Mouse (Mus musculus) kidney, postnatal 0 days (tissue): Measurements from ENCODE around the gene Ppat. TPM values are rescaled to one million over a fixed set of nuclear protein-coding genes. Genes with fewer than 3 reads are reported as not detected.
"Not testable (repeated sequence)": the region's sequence is repeated elsewhere in the genome, so short reads cannot be mapped to it uniquely, and the experiment has no call there.

Experiments used
- ATAC-seq: fragments of 200-750 bp; cut with Nextera tagmentation; replicated peaks from 2 replicates; pipeline ENCODE4 v1.8.0; 2017; ENCODE audit warnings: low read depth, moderate number of reproducible peaks, moderate TSS enrichment, moderate library complexity; ENCODE audit not compliant: low FRiP score
- DNase-seq: peaks from one replicate; pipeline ENCODE4 v3.0.0-alpha.2; 2016; ENCODE audit warnings: low spot score
- H3K27ac ChIP-seq: fragments of 300-500 bp; sonication (generic); 2 replicates; pipeline ENCODE4 v1.5.1; 2014; ENCODE audit warnings: mild to moderate bottlenecking
- H3K27me3 ChIP-seq: fragments of 300-500 bp; sonication (generic); 2 replicates; pipeline ENCODE4 v1.6.1; 2014; ENCODE audit warnings: low read length, mixed read lengths; ENCODE audit not compliant: insufficient read depth
- H3K36me3 ChIP-seq: fragments of 300-500 bp; sonication (generic); 2 replicates; pipeline ENCODE4 v1.6.1; 2014; ENCODE audit warnings: low read length, mixed read lengths; ENCODE audit not compliant: insufficient read depth
- H3K4me1 ChIP-seq: fragments of 300-500 bp; sonication (generic); replicated peaks from 2 replicates; pipeline ENCODE4 v1.6.1; 2014; ENCODE audit warnings: antibody characterized with exemption, low read length, mixed read lengths; ENCODE audit not compliant: insufficient read depth
- H3K4me2 ChIP-seq: fragments of 300-500 bp; sonication (generic); 2 replicates; pipeline ENCODE4 v1.6.1; 2014; ENCODE audit warnings: mild to moderate bottlenecking, low read length, moderate library complexity, mixed read lengths
- H3K4me3 ChIP-seq: fragments of 300-500 bp; sonication (generic); replicated peaks from 2 replicates; pipeline ENCODE4 v1.5.1; 2014; ENCODE audit warnings: low read depth, low read length
- H3K9ac ChIP-seq: fragments of 300-500 bp; sonication (generic); 2 replicates; pipeline ENCODE4 v1.6.1; 2014; ENCODE audit warnings: low read depth, low read length
- H3K9me3 ChIP-seq: fragments of 300-500 bp; sonication (generic); replicated peaks from 2 replicates; pipeline ENCODE4 v1.6.1; 2016; ENCODE audit warnings: low read length, inconsistent platforms, mixed read lengths
- CTCF ChIP-seq: IDR thresholded peaks from 2 replicates; pipeline ENCODE4 v1.5.1; 2016; ENCODE audit warnings: antibody characterized with exemption, low read depth, mild to moderate bottlenecking, moderate library complexity
- WGBS: fragments of 180-500 bp; shearing (Covaris S2); extraction: QIAGEN DNeasy Blood & Tissue Kit; methylation state at CpG from one replicate; pipeline ENCODE4 v1.1.7; 2014; 5-methylcytosine and 5-hydroxymethylcytosine counted together
- polyA plus RNA-seq: library from polyadenylated mRNA; unstranded; fragments of >200 nt; fragmentation: Nextera tagmentation; extraction: Ambion mirVana; gene quantifications from 2 replicates; pipeline ENCODE4 v1.2.1, GENCODE M21; 2015

Gene Ppat
- polyA plus RNA-seq, 1 experiment from 2014 or later = 35.9 TPM

- H3K36me3 ChIP-seq = peaks cover 31% of the 10 kb centered on the region
- H3K4me3 ChIP-seq = no peak overlapping the region
- H3K27me3 ChIP-seq = no peaks in the 10 kb centered on the region
- ATAC-seq (no peak), DNase-seq (no peak)
- WGBS = 34% methylated on average over 1 of the region's 1 CpGs
- H3K4me1 ChIP-seq = 0 out of 2 replicates have a peak, but pooled peaks cover 2% of the 10 kb centered on the region
- H3K9me3 ChIP-seq = 0 out of 2 replicates have a peak, but pooled peaks cover 4% of the 10 kb centered on the region
- no peak for TF ChIP-seq CTCF
- H3K4me2 ChIP-seq = no peak overlapping the region
- no peak overlapping the region for H3K27ac ChIP-seq
- no peak overlapping the region for H3K9ac ChIP-seq
These were observed 27.1 kb downstream of the Ppat start for GRCm38 (mm10) chr5:76924296-76924695.

GRCm38 (mm10) chr5:76923428-76923827 lies 27.9 kb downstream of the Ppat start:
- Histone ChIP-seq H3K9me3 (0 out of 2 replicates have a peak, but pooled peaks cover 4% of the 10 kb centered on the region), H3K27me3 (no peaks in the 10 kb centered on the region), H3K9ac (no peak overlapping the region), H3K4me2 (no peak overlapping the region), H3K4me1 (no peaks in the 10 kb centered on the region), H3K36me3 (peaks cover 37% of the 10 kb centered on the region), H3K27ac (peak overlapping the region; percentile 40; the same call in 1 of the 2 replicates), H3K4me3 (no peak overlapping the region)
- DNase-seq = peak; percentile 81
- TF ChIP-seq CTCF = no peak
- peak; percentile 70 for ATAC-seq
- 59% methylated on average over 13 of the region's 13 CpGs for WGBS

- ATAC-seq (no peak), DNase-seq (no peak)
- no peak for TF ChIP-seq CTCF
- Histone ChIP-seq H3K4me1 (no peaks in the 10 kb centered on the region), H3K9ac (no peak overlapping the region), H3K9me3 (0 out of 2 replicates have a peak, but pooled peaks cover 4% of the 10 kb centered on the region), H3K36me3 (peaks cover 42% of the 10 kb centered on the region), H3K27me3 (no peaks in the 10 kb centered on the region), H3K27ac (peak overlapping the region; percentile 40; the same call in 1 of the 2 replicates), H3K4me2 (no peak overlapping the region), H3K4me3 (no peak overlapping the region)
- WGBS = 78% methylated on average over 4 of the region's 4 CpGs
These were observed 28.5 kb downstream of the Ppat start for GRCm38 (mm10) chr5:76922833-76923232.

GRCm38 (mm10) chr5:76912522-76912921 lies 38.9 kb downstream of the Ppat start:
- H3K4me1 ChIP-seq, DNase-seq, H3K27ac ChIP-seq, H3K9ac ChIP-seq, ATAC-seq, H3K27me3 ChIP-seq, H3K4me2 ChIP-seq, H3K4me3 ChIP-seq, H3K9me3 ChIP-seq: not testable (repeated sequence)
- WGBS = 93% methylated on average over 5 of the region's 5 CpGs
- peaks cover 22% of the 10 kb centered on the region for H3K36me3 ChIP-seq

GRCm38 (mm10) chr5:76910807-76911206 lies 40.6 kb downstream of the Ppat start:
- no peak for DNase-seq
- Histone ChIP-seq H3K4me3 (no peak overlapping the region), H3K9ac (no peak overlapping the region), H3K4me1 (peaks cover 4% of the 10 kb centered on the region; the same call in 1 of the 2 replicates), H3K9me3 (no peaks in the 10 kb centered on the region), H3K36me3 (peaks cover 19% of the 10 kb centered on the region), H3K4me2 (no peak overlapping the region), H3K27me3 (no peaks in the 10 kb centered on the region), H3K27ac (no peak overlapping the region)
- no peak for TF ChIP-seq CTCF
- 83% methylated on average over 3 of the region's 3 CpGs for WGBS
- ATAC-seq = no peak

- no peak for ATAC-seq
These were observed 45.3 kb downstream of the Ppat start for GRCm38 (mm10) chr5:76906155-76906499.

More at GRCm38 (mm10) chr5:76906155-76906499, 45.3 kb downstream of the Ppat start:
- Histone ChIP-seq H3K4me3 (peak overlapping the region; percentile 74), H3K9me3 (no peaks in the 10 kb centered on the region), H3K27me3 (no peaks in the 10 kb centered on the region), H3K9ac (peak overlapping the region; percentile 82), H3K36me3 (no peaks in the 10 kb centered on the region), H3K4me1 (peaks cover 4% of the 10 kb centered on the region; the same call in 1 of the 2 replicates), H3K27ac (peak overlapping the region; percentile 90), H3K4me2 (peak overlapping the region; percentile 84)
- TF ChIP-seq CTCF = no peak
- 45% methylated on average over 3 of the region's 3 CpGs for WGBS
- DNase-seq = no peak
